Mouse (Mus musculus) lung, embryonic 16.5 days (tissue): ENCODE measurements around the gene Dsn1. TPM values are rescaled to one million over a fixed set of nuclear protein-coding genes. Genes with fewer than 3 reads are reported as not detected.

Experiments
- ATAC-seq: fragments of 200-750 bp; cut with Nextera tagmentation; 2 replicates; pipeline ENCODE4 v1.8.0; 2017; ENCODE audit warnings: low read depth, mild to moderate bottlenecking, moderate library complexity
- H3K27ac ChIP-seq: fragments of 300-500 bp; sonication (generic); 2 replicates; pipeline ENCODE4 v1.5.1; 2014; ENCODE audit warnings: mild to moderate bottlenecking, control low read depth, low read length
- H3K27me3 ChIP-seq: fragments of 300-500 bp; sonication (generic); 2 replicates; pipeline ENCODE4 v1.6.1; 2014; ENCODE audit warnings: low read depth, low read length, mixed read lengths; ENCODE audit not compliant: control insufficient read depth, insufficient read depth
- H3K36me3 ChIP-seq: fragments of 300-500 bp; sonication (generic); 2 replicates; pipeline ENCODE4 v1.6.1; 2014; ENCODE audit warnings: low read length; ENCODE audit not compliant: control insufficient read depth, insufficient read depth
- H3K4me1 ChIP-seq: fragments of 300-500 bp; sonication (generic); replicated peaks from 2 replicates; pipeline ENCODE4 v1.6.1; 2014; ENCODE audit warnings: low read length, mixed read lengths; ENCODE audit not compliant: control insufficient read depth, insufficient read depth
- H3K4me2 ChIP-seq: fragments of 300-500 bp; sonication (generic); 2 replicates; pipeline ENCODE4 v1.6.1; 2014; ENCODE audit warnings: low read depth, low read length, control low read depth
- H3K4me3 ChIP-seq: fragments of 300-500 bp; sonication (generic); 2 replicates; pipeline ENCODE4 v1.5.1; 2014; ENCODE audit warnings: mild to moderate bottlenecking, low read length, control low read depth
- H3K9ac ChIP-seq: fragments of 300-500 bp; sonication (generic); 2 replicates; pipeline ENCODE4 v1.6.1; 2014; ENCODE audit warnings: low read length, control low read depth
- H3K9me3 ChIP-seq: fragments of 300-500 bp; sonication (generic); 2 replicates; pipeline ENCODE4 v1.6.1; 2016; ENCODE audit warnings: low read length; ENCODE audit not compliant: control insufficient read depth
- WGBS: fragments of 180-500 bp; shearing (Covaris S2); extraction: QIAGEN DNeasy Blood & Tissue Kit; methylation state at CpG from one replicate; pipeline ENCODE4 v1.1.7; 2014; 5-methylcytosine and 5-hydroxymethylcytosine counted together
- polyA plus RNA-seq: library from polyadenylated mRNA; unstranded; fragments of >200 nt; fragmentation: Nextera tagmentation; extraction: Ambion mirVana; gene quantifications from 2 replicates; pipeline ENCODE4 v1.2.1, GENCODE M21; 2015

Gene Dsn1
- polyA plus RNA-seq, 1 experiment from 2014 or later, result 38.8 TPM

DNA sequence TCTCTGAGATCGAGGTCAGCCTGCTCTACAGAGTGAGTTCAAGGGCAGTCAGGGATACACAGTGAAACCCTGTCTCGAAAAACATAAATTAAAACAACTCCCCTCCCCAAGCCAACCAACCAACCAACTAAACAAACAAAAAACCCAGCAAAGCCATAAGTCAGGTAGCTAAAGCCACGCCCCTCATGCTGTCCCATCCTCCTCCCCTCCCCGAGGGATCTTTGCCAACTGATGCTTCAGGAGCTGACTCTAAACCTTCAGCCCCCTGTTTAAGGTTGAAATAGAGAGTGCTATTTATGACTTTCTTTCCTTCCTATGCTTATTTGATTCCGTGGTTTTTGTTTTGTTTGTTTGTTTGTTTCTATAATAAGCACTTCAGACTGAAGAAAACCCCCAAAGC is 40.0 kb upstream of the Dsn1 start:
- peaks cover 31% of the 10 kb centered on the region for H3K36me3 ChIP-seq
- no peak overlapping the region for H3K4me2 ChIP-seq
- peaks cover 3% of the 10 kb centered on the region; the same call in 1 of the 2 replicates for H3K9me3 ChIP-seq
- H3K9ac ChIP-seq, result no peak overlapping the region
- no peaks in the 10 kb centered on the region for H3K27me3 ChIP-seq
- WGBS, result 88% methylated on average over 5 of the region's 5 CpGs
- peaks cover 12% of the 10 kb centered on the region for H3K4me1 ChIP-seq
- no peak for ATAC-seq
- no peak overlapping the region for H3K27ac ChIP-seq
- no peak overlapping the region for H3K4me3 ChIP-seq

DNA sequence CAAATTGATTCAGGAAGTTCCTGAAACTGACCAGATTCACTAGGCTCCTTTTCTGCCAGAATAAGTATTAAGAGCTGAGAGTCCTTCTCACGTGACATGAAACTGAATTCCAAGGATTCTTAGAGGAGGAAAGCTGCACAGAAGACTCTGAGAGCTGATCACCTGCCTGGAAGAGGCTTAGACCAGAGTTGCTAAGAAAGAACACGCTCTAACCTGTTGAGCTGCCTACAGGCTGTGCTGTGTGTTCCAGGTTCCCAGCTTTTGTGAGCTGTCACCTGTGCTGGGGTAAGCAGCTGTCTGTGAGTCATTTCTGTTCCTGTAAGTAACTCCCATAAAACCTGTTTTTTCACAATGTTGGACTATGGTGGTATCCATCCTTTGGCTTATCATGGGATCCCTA is 39.0 kb upstream of the Dsn1 start:
- Histone ChIP-seq H3K9ac (no peak overlapping the region), H3K9me3 (peaks cover 3% of the 10 kb centered on the region; the same call in 1 of the 2 replicates), H3K27ac (no peak overlapping the region), H3K36me3 (peaks cover 32% of the 10 kb centered on the region), H3K4me1 (peaks cover 14% of the 10 kb centered on the region; the same call in 1 of the 2 replicates), H3K4me2 (no peak overlapping the region), H3K4me3 (no peak overlapping the region), H3K27me3 (no peaks in the 10 kb centered on the region)
- WGBS, result 85% methylated on average over 2 of the region's 2 CpGs
- no peak for ATAC-seq

DNA sequence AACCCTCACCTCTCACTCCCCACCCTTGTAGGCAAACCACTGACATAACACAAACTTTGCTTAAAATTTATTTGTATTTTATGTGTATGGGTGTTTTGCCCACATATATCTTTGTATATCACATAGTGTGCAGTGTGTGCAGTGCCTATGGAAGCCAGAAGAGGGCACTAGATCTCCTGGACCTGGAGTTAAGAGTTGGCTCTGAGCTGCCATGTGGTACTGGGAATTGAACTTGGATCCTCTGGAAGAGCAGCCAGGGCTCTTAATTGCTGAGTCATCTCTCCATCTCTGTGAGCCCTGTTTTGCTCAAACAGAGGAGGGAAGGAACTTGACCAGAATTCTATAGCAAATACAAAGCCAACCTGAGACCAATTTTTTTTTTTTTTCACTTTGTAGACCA is 37.0 kb upstream of the Dsn1 start:
- Histone ChIP-seq H3K36me3 (peaks cover 49% of the 10 kb centered on the region), H3K4me2 (no peak overlapping the region)

DNA sequence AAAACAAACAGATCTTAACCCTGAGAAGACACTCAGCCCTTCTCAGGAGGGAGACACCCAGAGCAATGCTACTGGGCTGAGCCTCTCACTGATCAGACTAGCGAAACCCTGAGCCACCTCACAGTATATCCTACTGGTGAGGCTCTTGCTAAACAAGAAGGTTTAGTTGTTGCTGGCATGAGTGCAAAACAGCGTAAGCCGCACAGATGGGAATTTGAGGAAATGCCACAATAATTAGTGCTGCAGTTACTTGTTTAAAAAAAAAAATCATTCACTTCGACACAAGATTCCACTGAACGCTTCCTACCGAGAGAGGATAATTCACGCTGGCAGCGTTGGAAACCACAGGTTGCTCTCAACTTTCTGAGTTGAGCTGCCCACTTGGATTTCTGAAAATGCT is 36.6 kb upstream of the Dsn1 start:
- H3K9me3 ChIP-seq, result peaks cover 3% of the 10 kb centered on the region; the same call in 1 of the 2 replicates
- WGBS, result 75% methylated on average over 8 of the region's 8 CpGs
- no peak overlapping the region for H3K27ac ChIP-seq
- no peak overlapping the region for H3K4me3 ChIP-seq
- no peak for ATAC-seq
- H3K4me2 ChIP-seq, result no peak overlapping the region
- no peaks in the 10 kb centered on the region for H3K27me3 ChIP-seq
- H3K36me3 ChIP-seq, result peaks cover 49% of the 10 kb centered on the region
- no peak overlapping the region for H3K9ac ChIP-seq
- H3K4me1 ChIP-seq, result peaks cover 22% of the 10 kb centered on the region

More for the DNA sequence above, 37.0 kb upstream of the Dsn1 start:
- Histone ChIP-seq H3K4me3 (no peak overlapping the region), H3K9me3 (peaks cover 3% of the 10 kb centered on the region; the same call in 1 of the 2 replicates), H3K27ac (no peak overlapping the region), H3K9ac (no peak overlapping the region), H3K27me3 (no peaks in the 10 kb centered on the region), H3K4me1 (peaks cover 25% of the 10 kb centered on the region)
- no peak for ATAC-seq

DNA sequence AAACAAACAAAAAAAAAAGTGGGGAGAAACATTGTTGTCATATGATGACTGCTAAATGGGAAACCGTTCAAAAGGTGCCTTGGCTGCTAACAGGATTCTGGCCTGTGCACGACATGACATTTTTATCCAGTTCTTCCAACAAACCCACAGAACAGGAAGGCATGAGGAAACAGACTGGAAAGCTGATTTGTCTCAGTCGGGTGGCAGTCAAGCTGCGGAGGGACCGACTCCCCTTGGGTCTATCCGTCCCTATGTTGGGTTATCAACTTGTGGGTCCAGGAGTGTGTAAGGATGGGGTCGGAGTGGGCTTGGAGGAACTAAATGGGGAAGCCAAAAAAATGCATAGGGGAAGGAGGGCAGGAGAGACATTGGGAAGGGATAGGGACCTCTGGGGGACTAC is 34.5 kb upstream of the Dsn1 start:
- peaks cover 61% of the 10 kb centered on the region for H3K36me3 ChIP-seq
- 79% methylated on average over 7 of the region's 7 CpGs for WGBS
- H3K9me3 ChIP-seq, result peaks cover 3% of the 10 kb centered on the region; the same call in 1 of the 2 replicates
- H3K27me3 ChIP-seq, result no peaks in the 10 kb centered on the region
- H3K4me3 ChIP-seq, result no peak overlapping the region
- ATAC-seq, result no peak
- no peak overlapping the region for H3K9ac ChIP-seq
- H3K4me1 ChIP-seq, result peaks cover 22% of the 10 kb centered on the region
- H3K4me2 ChIP-seq, result no peak overlapping the region
- no peak overlapping the region for H3K27ac ChIP-seq

DNA sequence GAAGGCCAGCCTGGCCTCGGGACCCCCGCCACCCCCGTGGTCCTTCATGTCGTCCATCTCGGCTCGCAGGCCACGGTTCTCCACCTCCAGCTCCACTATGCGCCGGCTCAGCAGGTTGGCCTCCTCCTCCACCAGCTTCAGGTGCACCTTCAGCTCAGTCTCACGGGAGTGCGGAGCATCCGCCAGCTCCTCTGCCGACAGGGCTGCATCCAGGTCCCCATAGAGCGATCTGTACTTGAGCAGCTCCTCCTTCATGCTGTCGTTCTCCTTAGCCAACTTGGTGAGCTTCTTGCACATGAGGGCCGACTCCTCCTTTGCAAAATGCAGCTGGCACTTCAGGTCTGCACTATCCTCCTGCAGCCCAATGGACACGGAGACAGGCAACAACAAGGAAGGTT is 33.7 kb upstream of the Dsn1 start:
- peaks cover 54% of the 10 kb centered on the region for H3K36me3 ChIP-seq
- H3K4me2 ChIP-seq, result no peak overlapping the region
- H3K4me1 ChIP-seq, result peaks cover 22% of the 10 kb centered on the region
- H3K27me3 ChIP-seq, result no peaks in the 10 kb centered on the region
- H3K9me3 ChIP-seq, result no peaks in the 10 kb centered on the region
- peak overlapping the region; percentile 76 for H3K27ac ChIP-seq
- 75% methylated on average over 17 of the region's 17 CpGs for WGBS
- ATAC-seq, result no peak
- no peak overlapping the region for H3K4me3 ChIP-seq
- H3K9ac ChIP-seq, result peak overlapping the region; percentile 23; the same call in 1 of the 2 replicates

DNA sequence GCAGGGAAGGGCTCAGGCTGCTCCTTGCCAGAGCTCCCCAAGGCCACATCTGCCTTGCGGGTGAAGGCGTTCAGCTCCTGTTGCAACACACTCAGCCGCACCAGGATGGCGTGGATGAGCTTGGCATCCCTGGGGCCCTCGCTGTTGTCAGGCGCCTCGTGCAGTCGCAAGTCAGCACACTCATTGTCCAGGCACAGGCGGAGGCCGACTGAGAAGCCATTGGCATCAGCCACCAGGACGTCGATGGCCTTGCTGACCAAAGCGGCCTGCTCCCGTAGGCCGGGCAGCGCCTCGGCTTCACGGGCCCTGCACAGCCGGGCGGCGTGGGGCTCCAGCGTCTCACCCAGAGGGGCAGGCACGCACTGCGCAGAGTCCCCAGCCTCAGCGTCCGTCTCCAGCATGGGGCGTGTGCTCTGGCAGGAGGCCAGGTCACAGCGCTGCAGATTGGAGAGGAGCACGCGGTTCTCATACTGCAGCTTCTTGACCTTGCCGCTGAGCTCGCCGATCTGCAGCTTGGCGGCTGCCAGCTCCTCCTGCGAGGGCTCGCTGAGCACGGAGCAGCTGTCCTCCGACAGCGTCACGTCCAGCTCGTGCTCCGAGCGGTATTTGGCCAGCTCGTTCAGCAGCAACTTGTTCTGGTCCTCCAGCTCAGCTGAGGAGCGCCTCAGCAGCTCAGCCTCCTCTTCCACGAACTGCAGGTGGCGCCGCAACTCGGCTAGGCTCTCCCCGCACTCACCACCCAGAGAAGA is 33.1 kb upstream of the Dsn1 start:
- Histone ChIP-seq H3K4me2 (no peak overlapping the region), H3K27ac (peak overlapping the region; percentile 76), H3K36me3 (peaks cover 51% of the 10 kb centered on the region), H3K9me3 (no peaks in the 10 kb centered on the region), H3K27me3 (no peaks in the 10 kb centered on the region), H3K4me1 (peaks cover 22% of the 10 kb centered on the region), H3K9ac (peak overlapping the region; percentile 32; the same call in 1 of the 2 replicates), H3K4me3 (no peak overlapping the region)
- WGBS, result 56% methylated on average over 50 of the region's 50 CpGs
- peak; percentile 96 for ATAC-seq

DNA sequence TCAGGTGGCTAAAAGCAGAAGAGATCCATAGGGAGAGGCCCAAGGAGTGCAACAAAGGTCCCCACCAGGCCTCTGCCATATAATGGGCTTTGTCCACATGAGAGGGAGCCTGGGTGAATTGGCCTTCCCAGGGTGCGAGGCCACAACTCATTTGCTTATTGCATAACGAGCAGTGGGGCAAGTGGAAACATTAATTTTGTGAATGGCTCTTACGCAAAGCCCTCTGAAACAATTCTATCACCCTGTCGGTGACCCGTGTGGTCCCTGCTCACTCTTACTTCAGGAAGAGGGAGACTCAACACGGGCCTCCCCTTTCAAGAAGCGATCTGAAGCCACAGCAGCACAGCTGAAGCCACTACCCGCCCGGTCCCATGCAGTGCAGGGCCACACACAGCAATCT is 30.3 kb upstream of the Dsn1 start:
- Histone ChIP-seq H3K36me3 (peaks cover 57% of the 10 kb centered on the region), H3K4me2 (no peak overlapping the region), H3K27ac (peak overlapping the region; percentile 10; the same call in 1 of the 2 replicates), H3K27me3 (no peaks in the 10 kb centered on the region), H3K4me3 (no peak overlapping the region), H3K4me1 (peaks cover 14% of the 10 kb centered on the region), H3K9ac (no peak overlapping the region), H3K9me3 (no peaks in the 10 kb centered on the region)
- no peak for ATAC-seq
- WGBS, result 75% methylated on average over 9 of the region's 9 CpGs

DNA sequence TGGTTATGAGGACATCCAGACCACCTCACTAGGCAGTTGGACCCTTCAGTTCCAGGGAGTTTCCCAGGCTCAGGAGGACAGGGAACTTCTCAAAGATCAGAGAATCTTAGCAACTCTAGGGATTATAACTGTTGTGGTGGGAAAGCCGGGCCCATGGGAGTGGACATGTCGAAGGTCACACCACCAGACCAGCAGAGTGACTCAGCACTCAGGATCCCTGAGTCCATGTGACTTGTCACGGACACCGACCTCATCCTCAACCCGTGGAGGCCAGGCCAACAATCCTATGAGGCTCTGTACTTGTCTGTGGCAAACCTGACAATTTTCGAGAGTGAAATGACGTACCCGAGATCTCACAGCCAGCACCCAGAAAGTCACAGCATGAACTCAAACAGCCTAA is 29.4 kb upstream of the Dsn1 start:
- ATAC-seq, result no peak

More for the DNA sequence above, 29.4 kb upstream of the Dsn1 start:
- 85% methylated on average over 8 of the region's 8 CpGs for WGBS
- no peaks in the 10 kb centered on the region for H3K27me3 ChIP-seq
- H3K9me3 ChIP-seq, result no peaks in the 10 kb centered on the region
- no peak overlapping the region for H3K4me3 ChIP-seq
- H3K9ac ChIP-seq, result no peak overlapping the region
- peaks cover 56% of the 10 kb centered on the region for H3K36me3 ChIP-seq
- no peak overlapping the region for H3K4me2 ChIP-seq
- no peak overlapping the region for H3K27ac ChIP-seq
- peaks cover 14% of the 10 kb centered on the region for H3K4me1 ChIP-seq
